Mouse (Mus musculus): Measurements from ENCODE around the gene Slc9a2. TPM values are rescaled to one million over a fixed set of nuclear protein-coding genes. Genes with fewer than 3 reads are reported as not detected.
"Not testable (repeated sequence)": the region's sequence is repeated elsewhere in the genome, so short reads cannot be mapped to it uniquely, and the experiment has no call there.

The Slc9a2 gene
- polyA plus RNA-seq, 1 experiment from 2014 or later = 1.2 TPM

- no peak overlapping the region for H3K9ac ChIP-seq (ENCODE audit: low read depth, low read length)
- peak; percentile 75 for ATAC-seq (ENCODE audit: low FRiP score, low TSS enrichment)
- no peak overlapping the region for H3K4me3 ChIP-seq (ENCODE audit: low read length)
- H3K27ac ChIP-seq (ENCODE audit: low read depth, low read length) = no peak overlapping the region; the same call in 1 of the 2 replicates
- H3K4me1 ChIP-seq (ENCODE audit: control insufficient read depth, insufficient read depth, low read length) = peaks cover 8% of the 10 kb centered on the region; the same call in 1 of the 2 replicates
- no peaks in the 10 kb centered on the region for H3K9me3 ChIP-seq (ENCODE audit: control insufficient read depth, low read length)
- WGBS = 17% methylated on average over 9 of the region's 9 CpGs
- H3K27me3 ChIP-seq (ENCODE audit: control insufficient read depth, insufficient read depth, low read length) = no peaks in the 10 kb centered on the region
- no peaks in the 10 kb centered on the region for H3K36me3 ChIP-seq (ENCODE audit: control insufficient read depth, insufficient read depth, low read length)
- H3K4me2 ChIP-seq (replicated peaks; ENCODE audit: low read depth, low read length) = peak overlapping the region; percentile 24
These were observed 20.9 kb upstream of the Slc9a2 start for GRCm38 (mm10) chr1:40659496-40659895.

GRCm38 (mm10) chr1:40660838-40661237, 19.5 kb upstream of the Slc9a2 start:
- peaks cover 8% of the 10 kb centered on the region; the same call in 1 of the 2 replicates for H3K4me1 ChIP-seq (ENCODE audit: control insufficient read depth, insufficient read depth, low read length)
- no peak for ATAC-seq (ENCODE audit: low FRiP score, low TSS enrichment)
- 64% methylated on average over 6 of the region's 6 CpGs for WGBS
- H3K36me3 ChIP-seq (ENCODE audit: control insufficient read depth, insufficient read depth, low read length) = no peaks in the 10 kb centered on the region
- no peak overlapping the region for H3K4me3 ChIP-seq (ENCODE audit: low read length)
- no peak overlapping the region for H3K4me2 ChIP-seq (replicated peaks; ENCODE audit: low read depth, low read length)
- no peaks in the 10 kb centered on the region for H3K27me3 ChIP-seq (ENCODE audit: control insufficient read depth, insufficient read depth, low read length)
- no peak overlapping the region for H3K9ac ChIP-seq (ENCODE audit: low read depth, low read length)
- H3K27ac ChIP-seq (ENCODE audit: low read depth, low read length) = no peak overlapping the region
- H3K9me3 ChIP-seq (ENCODE audit: control insufficient read depth, low read length) = no peaks in the 10 kb centered on the region

GRCm38 (mm10) chr1:40665401-40666370, 14.7 kb upstream of the Slc9a2 start:
- Histone ChIP-seq H3K4me1 (ENCODE audit: control insufficient read depth, insufficient read depth, low read length) (no peaks in the 10 kb centered on the region), H3K9ac (ENCODE audit: low read depth, low read length) (no peak overlapping the region), H3K36me3 (ENCODE audit: control insufficient read depth, insufficient read depth, low read length) (no peaks in the 10 kb centered on the region), H3K9me3 (ENCODE audit: control insufficient read depth, low read length) (no peaks in the 10 kb centered on the region), H3K27ac (ENCODE audit: low read depth, low read length) (no peak overlapping the region), H3K27me3 (ENCODE audit: control insufficient read depth, insufficient read depth, low read length) (no peaks in the 10 kb centered on the region), H3K4me2 (replicated peaks; ENCODE audit: low read depth, low read length) (no peak overlapping the region), H3K4me3 (ENCODE audit: low read length) (no peak overlapping the region)
- no peak for ATAC-seq (ENCODE audit: low FRiP score, low TSS enrichment)
- 55% methylated on average over 12 of the region's 12 CpGs for WGBS

GRCm38 (mm10) chr1:40667442-40667841, 12.9 kb upstream of the Slc9a2 start:
- H3K4me1 ChIP-seq (ENCODE audit: control insufficient read depth, insufficient read depth, low read length); H3K27me3 ChIP-seq (ENCODE audit: control insufficient read depth, insufficient read depth, low read length); H3K4me3 ChIP-seq (ENCODE audit: low read length); H3K36me3 ChIP-seq (ENCODE audit: control insufficient read depth, insufficient read depth, low read length); H3K27ac ChIP-seq (ENCODE audit: low read depth, low read length); H3K9me3 ChIP-seq (ENCODE audit: control insufficient read depth, low read length); H3K4me2 ChIP-seq (replicated peaks; ENCODE audit: low read depth, low read length); H3K9ac ChIP-seq (ENCODE audit: low read depth, low read length); ATAC-seq (ENCODE audit: low FRiP score, low TSS enrichment): not testable (repeated sequence)
- 11% methylated on average over 3 of the region's 3 CpGs for WGBS

GRCm38 (mm10) chr1:40670025-40670424, 10.3 kb upstream of the Slc9a2 start:
- Histone ChIP-seq H3K4me3 (ENCODE audit: low read length) (no peak overlapping the region), H3K36me3 (ENCODE audit: control insufficient read depth, insufficient read depth, low read length) (no peaks in the 10 kb centered on the region), H3K4me2 (replicated peaks; ENCODE audit: low read depth, low read length) (no peak overlapping the region), H3K9me3 (ENCODE audit: control insufficient read depth, low read length) (no peaks in the 10 kb centered on the region), H3K27me3 (ENCODE audit: control insufficient read depth, insufficient read depth, low read length) (no peaks in the 10 kb centered on the region; the same call in 1 of the 2 replicates), H3K27ac (ENCODE audit: low read depth, low read length) (no peak overlapping the region), H3K9ac (ENCODE audit: low read depth, low read length) (no peak overlapping the region), H3K4me1 (ENCODE audit: control insufficient read depth, insufficient read depth, low read length) (no peaks in the 10 kb centered on the region)
- ATAC-seq (ENCODE audit: low FRiP score, low TSS enrichment) = no peak
- WGBS = 81% methylated on average over 3 of the region's 3 CpGs

- Histone ChIP-seq H3K27ac (ENCODE audit: low read depth, low read length) (no peak overlapping the region), H3K4me3 (ENCODE audit: low read length) (no peak overlapping the region), H3K4me2 (replicated peaks; ENCODE audit: low read depth, low read length) (no peak overlapping the region), H3K4me1 (ENCODE audit: control insufficient read depth, insufficient read depth, low read length) (no peaks in the 10 kb centered on the region), H3K9me3 (ENCODE audit: control insufficient read depth, low read length) (no peaks in the 10 kb centered on the region), H3K27me3 (ENCODE audit: control insufficient read depth, insufficient read depth, low read length) (no peaks in the 10 kb centered on the region; the same call in 1 of the 2 replicates), H3K36me3 (ENCODE audit: control insufficient read depth, insufficient read depth, low read length) (no peaks in the 10 kb centered on the region), H3K9ac (ENCODE audit: low read depth, low read length) (no peak overlapping the region)
- no peak for ATAC-seq (ENCODE audit: low FRiP score, low TSS enrichment)
- WGBS = 99% methylated on average over 4 of the region's 4 CpGs
These were observed 8.9 kb upstream of the Slc9a2 start for GRCm38 (mm10) chr1:40671490-40671889.

- Histone ChIP-seq H3K9me3 (ENCODE audit: control insufficient read depth, low read length) (no peaks in the 10 kb centered on the region), H3K36me3 (ENCODE audit: control insufficient read depth, insufficient read depth, low read length) (no peaks in the 10 kb centered on the region), H3K27me3 (ENCODE audit: control insufficient read depth, insufficient read depth, low read length) (peaks cover 38% of the 10 kb centered on the region), H3K4me3 (ENCODE audit: low read length) (no peak overlapping the region), H3K27ac (ENCODE audit: low read depth, low read length) (no peak overlapping the region), H3K4me1 (ENCODE audit: control insufficient read depth, insufficient read depth, low read length) (peaks cover 7% of the 10 kb centered on the region), H3K4me2 (replicated peaks; ENCODE audit: low read depth, low read length) (no peak overlapping the region), H3K9ac (ENCODE audit: low read depth, low read length) (no peak overlapping the region)
- no peak for ATAC-seq (ENCODE audit: low FRiP score, low TSS enrichment)
- 58% methylated on average over 5 of the region's 5 CpGs for WGBS
These were observed 3.1 kb upstream of the Slc9a2 start for GRCm38 (mm10) chr1:40677306-40677705.

- Histone ChIP-seq H3K4me2 (replicated peaks; ENCODE audit: low read depth, low read length) (peak overlapping the region; percentile 100), H3K36me3 (ENCODE audit: control insufficient read depth, insufficient read depth, low read length) (no peaks in the 10 kb centered on the region), H3K9ac (ENCODE audit: low read depth, low read length) (peak overlapping the region; percentile 43), H3K9me3 (ENCODE audit: control insufficient read depth, low read length) (no peaks in the 10 kb centered on the region), H3K4me1 (ENCODE audit: control insufficient read depth, insufficient read depth, low read length) (peaks cover 7% of the 10 kb centered on the region), H3K4me3 (ENCODE audit: low read length) (peak overlapping the region; percentile 63), H3K27me3 (ENCODE audit: control insufficient read depth, insufficient read depth, low read length) (peaks cover 48% of the 10 kb centered on the region), H3K27ac (ENCODE audit: low read depth, low read length) (no peak overlapping the region)
- WGBS = under 1% methylated on average over 60 of the region's 90 CpGs
- ATAC-seq (ENCODE audit: low FRiP score, low TSS enrichment) = peak; percentile 72
These were observed 709 bp downstream of the Slc9a2 start for GRCm38 (mm10) chr1:40680868-40681698.

Measured in kidney, embryonic 14.5 days (tissue).